Comparison of ENCODE assay signal across 8 mouse cellular contexts in the genomic region with DNA sequence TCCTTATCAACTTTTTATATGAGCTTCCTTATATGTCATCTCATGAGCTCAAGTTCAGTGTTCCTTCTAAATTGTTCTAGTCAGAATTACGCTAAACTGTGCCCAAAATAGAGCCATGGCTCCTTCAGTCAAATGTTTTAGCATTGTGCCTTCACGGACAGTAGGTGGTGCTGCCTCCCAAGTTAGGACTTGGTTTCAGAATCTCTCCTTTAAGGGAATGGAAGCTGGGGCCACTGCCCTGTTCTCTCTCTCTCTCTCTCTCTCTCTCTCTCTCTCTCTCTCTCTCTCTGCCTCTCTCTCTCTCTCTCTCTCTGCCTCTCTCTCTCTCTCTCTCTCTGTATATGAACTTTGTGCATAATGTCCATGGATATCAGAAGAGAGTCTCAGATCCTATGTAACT. TPM values are rescaled to one million over a fixed set of nuclear protein-coding genes. Genes with fewer than 3 reads are reported as not detected.
DNase-seq lines count a peak whose midpoint lies in the region; ATAC-seq and TF ChIP-seq lines count a peak whose summit lies in the region.
"Had no signal": no experiment of that assay in that cellular context is flagged by ENCODE, and none has a peak within 500 bp of the region (broad histone marks: within the 10 kb centered on the region; RNA-seq: fewer than 3 reads in every experiment).

No protein-coding gene starts in this region.

- H3K4me3 ChIP-seq in kidney, postnatal 0 days (replicated peaks; ENCODE audit: low read depth, low read length): no peak overlapping the region

- H3K9me3 ChIP-seq in kidney, postnatal 0 days (replicated peaks; ENCODE audit: low read length): no peaks in the 10 kb centered on the region

- H3K27me3 ChIP-seq in kidney, postnatal 0 days (ENCODE audit: insufficient read depth, low read length): no peaks in the 10 kb centered on the region

- H3K27ac ChIP-seq in kidney, postnatal 0 days: no peak overlapping the region

- ATAC-seq in kidney, postnatal 0 days (replicated peaks; ENCODE audit: low FRiP score, low read depth): no peak

- WGBS in kidney, postnatal 0 days: 5% methylated on average over 2 of the region's 2 CpGs

- DNase-seq in ovary, postnatal 14 days (ENCODE audit: low spot score): peak; percentile 11
- no peak for DNase-seq in ovary, adult 18-20 months (ENCODE audit: low spot score)
- peak; percentile 19 for DNase-seq in T-cell, adult 2 months (ENCODE audit: low spot score)
- DNase-seq in embryo, embryonic 10 days (ENCODE audit: low spot score): peak; percentile 75
- peak; percentile 75 for DNase-seq in kidney, postnatal 0 days (ENCODE audit: low spot score)
- DNase-seq in lung, postnatal 10 days: peak; percentile 59
- peak; percentile 45 to 64 for DNase-seq in right cerebral cortex, adult 2 months (ENCODE audit: low spot score in 2 of 2)

- H3K9ac ChIP-seq in kidney, postnatal 0 days (ENCODE audit: low read depth, low read length): no peak overlapping the region

- no peaks in the 10 kb centered on the region for H3K4me1 ChIP-seq in kidney, postnatal 0 days (replicated peaks; ENCODE audit: insufficient read depth, low read length)

- TF ChIP-seq CTCF in kidney, postnatal 0 days (IDR thresholded peaks at IDR 0.05; ENCODE audit: low read depth): peak; percentile 77

- H3K4me2 ChIP-seq in kidney, postnatal 0 days (ENCODE audit: low read length): no peak overlapping the region

- no peaks in the 10 kb centered on the region for H3K36me3 ChIP-seq in kidney, postnatal 0 days (ENCODE audit: insufficient read depth, low read length)

RNA-seq across cellular contexts. Expression of a gene that starts 2.4 kb away (rescaled TPM):
- polyA plus RNA-seq in kidney, postnatal 0 days (2015; fragmentation: Nextera tagmentation; extraction: Ambion mirVana): not detected in 2 replicates
- polyA plus RNA-seq: heart, embryonic 14.5 days had no signal

RNA-seq across cellular contexts. Expression of a gene that starts 5.6 kb away (rescaled TPM):
- not detected in 2 replicates for polyA plus RNA-seq in kidney, postnatal 0 days (2015; fragmentation: Nextera tagmentation; extraction: Ambion mirVana)
- polyA plus RNA-seq: heart, embryonic 14.5 days had no signal

RNA-seq across cellular contexts. Expression of a gene that starts 23.0 kb away (rescaled TPM):
- polyA plus RNA-seq in kidney, postnatal 0 days (2015; fragmentation: Nextera tagmentation; extraction: Ambion mirVana): 0.34 and 0.43 TPM in 2 replicates

RNA-seq across cellular contexts. Expression of a gene that starts 25.4 kb away (rescaled TPM):
- 0.08 TPM in 1 of 2 replicates, not detected in the other for polyA plus RNA-seq in kidney, postnatal 0 days (2015; fragmentation: Nextera tagmentation; extraction: Ambion mirVana)
- polyA plus RNA-seq: heart, embryonic 14.5 days had no signal

RNA-seq across cellular contexts. Expression of a gene that starts 50.4 kb away (rescaled TPM):
- 0.34 and 0.46 TPM in 2 replicates for polyA plus RNA-seq in kidney, postnatal 0 days (2015; fragmentation: Nextera tagmentation; extraction: Ambion mirVana)
